Mouse (Mus musculus): ENCODE data around the gene Tprgl. TPM values are rescaled to one million over a fixed set of nuclear protein-coding genes. Genes with fewer than 3 reads are reported as not detected.

Tprgl gene
- total and polyA plus RNA-seq, 2 experiments from 2014 or later = 185 to 224 TPM

- no peak overlapping the region for H3K27ac ChIP-seq (ENCODE audit: low read depth, low read length)
- H3K27me3 ChIP-seq (ENCODE audit: insufficient read depth, low read length) = no peaks in the 10 kb centered on the region
- H3K4me2 ChIP-seq (ENCODE audit: low read depth) = no peak overlapping the region
- H3K4me3 ChIP-seq (ENCODE audit: low read depth, low read length) = no peak overlapping the region
- H3K9ac ChIP-seq = no peak overlapping the region
- no peaks in the 10 kb centered on the region for H3K4me1 ChIP-seq (ENCODE audit: insufficient read depth)
- H3K36me3 ChIP-seq (ENCODE audit: insufficient read depth) = no peaks in the 10 kb centered on the region
- no peak for TF ChIP-seq CTCF (IDR thresholded peaks at IDR 0.05; ENCODE audit: low read depth)
- DNase-seq = no peak
- no peaks in the 10 kb centered on the region for H3K9me3 ChIP-seq (ENCODE audit: low read length)
- 65% methylated on average over 11 of the region's 11 CpGs for WGBS
- ATAC-seq = no peak
These were observed 38.7 kb downstream of the Tprgl start for GRCm38 (mm10) chr4:154121800-154122199.

- H3K4me3 ChIP-seq (ENCODE audit: low read depth, low read length) = no peak overlapping the region
- no peaks in the 10 kb centered on the region for H3K36me3 ChIP-seq (ENCODE audit: insufficient read depth)
- no peaks in the 10 kb centered on the region for H3K4me1 ChIP-seq (ENCODE audit: insufficient read depth)
- no peaks in the 10 kb centered on the region for H3K27me3 ChIP-seq (ENCODE audit: insufficient read depth, low read length)
- TF ChIP-seq CTCF (IDR thresholded peaks at IDR 0.05; ENCODE audit: low read depth) = no peak
- DNase-seq = no peak
- H3K9me3 ChIP-seq (ENCODE audit: low read length) = no peaks in the 10 kb centered on the region
- H3K27ac ChIP-seq (ENCODE audit: low read depth, low read length) = no peak overlapping the region
- ATAC-seq = no peak
- H3K9ac ChIP-seq = no peak overlapping the region
- WGBS = 77% methylated on average over 9 of the region's 9 CpGs
- no peak overlapping the region for H3K4me2 ChIP-seq (ENCODE audit: low read depth)
These were observed 41.3 kb downstream of the Tprgl start for GRCm38 (mm10) chr4:154119208-154119607.

- H3K36me3 ChIP-seq (ENCODE audit: insufficient read depth) = no peaks in the 10 kb centered on the region
- ATAC-seq (no peak), DNase-seq (no peak)
- TF ChIP-seq CTCF (IDR thresholded peaks at IDR 0.05; ENCODE audit: low read depth) = no peak
- 71% methylated on average over 9 of the region's 9 CpGs for WGBS
- H3K27ac ChIP-seq (ENCODE audit: low read depth, low read length) = no peak overlapping the region
- no peaks in the 10 kb centered on the region for H3K4me1 ChIP-seq (ENCODE audit: insufficient read depth)
- H3K27me3 ChIP-seq (ENCODE audit: insufficient read depth, low read length) = no peaks in the 10 kb centered on the region
- no peak overlapping the region for H3K9ac ChIP-seq
- H3K4me3 ChIP-seq (ENCODE audit: low read depth, low read length) = no peak overlapping the region
- no peaks in the 10 kb centered on the region for H3K9me3 ChIP-seq (ENCODE audit: low read length)
- no peak overlapping the region for H3K4me2 ChIP-seq (ENCODE audit: low read depth)
These were observed 41.7 kb downstream of the Tprgl start for GRCm38 (mm10) chr4:154118782-154119181.

GRCm38 (mm10) chr4:154116421-154116820 lies 44.0 kb downstream of the Tprgl start:
- H3K4me1 ChIP-seq (ENCODE audit: insufficient read depth) = no peaks in the 10 kb centered on the region
- no peaks in the 10 kb centered on the region for H3K27me3 ChIP-seq (ENCODE audit: insufficient read depth, low read length)
- DNase-seq = no peak
- H3K4me3 ChIP-seq (ENCODE audit: low read depth, low read length) = no peak overlapping the region
- ATAC-seq = no peak
- H3K36me3 ChIP-seq (ENCODE audit: insufficient read depth) = no peaks in the 10 kb centered on the region
- no peak overlapping the region for H3K27ac ChIP-seq (ENCODE audit: low read depth, low read length)
- H3K4me2 ChIP-seq (ENCODE audit: low read depth) = no peak overlapping the region
- no peak overlapping the region for H3K9ac ChIP-seq
- TF ChIP-seq CTCF (IDR thresholded peaks at IDR 0.05; ENCODE audit: low read depth) = no peak
- 31% methylated on average over 7 of the region's 7 CpGs for WGBS
- H3K9me3 ChIP-seq (ENCODE audit: low read length) = no peaks in the 10 kb centered on the region

GRCm38 (mm10) chr4:154109850-154110243 lies 50.6 kb downstream of the Tprgl start:
- no peaks in the 10 kb centered on the region for H3K27me3 ChIP-seq (ENCODE audit: insufficient read depth, low read length)
- H3K36me3 ChIP-seq (ENCODE audit: insufficient read depth) = no peaks in the 10 kb centered on the region
- peak; percentile 4; the same call in 1 of the 2 replicates for ATAC-seq
- no peak overlapping the region for H3K4me3 ChIP-seq (ENCODE audit: low read depth, low read length)
- DNase-seq = no peak
- no peaks in the 10 kb centered on the region for H3K9me3 ChIP-seq (ENCODE audit: low read length)
- H3K4me1 ChIP-seq (ENCODE audit: insufficient read depth) = peaks cover 8% of the 10 kb centered on the region; the same call in 1 of the 2 replicates
- WGBS = 72% methylated on average over 11 of the region's 11 CpGs
- no peak overlapping the region for H3K9ac ChIP-seq
- no peak for TF ChIP-seq CTCF (IDR thresholded peaks at IDR 0.05; ENCODE audit: low read depth)
- peak overlapping the region; percentile 10; the same call in 1 of the 2 replicates for H3K4me2 ChIP-seq (ENCODE audit: low read depth)
- H3K27ac ChIP-seq (ENCODE audit: low read depth, low read length) = no peak overlapping the region

- no peak overlapping the region for H3K9ac ChIP-seq
- peaks cover 8% of the 10 kb centered on the region; the same call in 1 of the 2 replicates for H3K4me1 ChIP-seq (ENCODE audit: insufficient read depth)
- H3K27me3 ChIP-seq (ENCODE audit: insufficient read depth, low read length) = no peaks in the 10 kb centered on the region
- H3K4me3 ChIP-seq (ENCODE audit: low read depth, low read length) = no peak overlapping the region
- DNase-seq (peak; percentile 71), ATAC-seq (peak; percentile 94)
- no peaks in the 10 kb centered on the region for H3K9me3 ChIP-seq (ENCODE audit: low read length)
- no peak overlapping the region for H3K27ac ChIP-seq (ENCODE audit: low read depth, low read length)
- WGBS = 34% methylated on average over 18 of the region's 18 CpGs
- no peaks in the 10 kb centered on the region for H3K36me3 ChIP-seq (ENCODE audit: insufficient read depth)
- no peak for TF ChIP-seq CTCF (IDR thresholded peaks at IDR 0.05; ENCODE audit: low read depth)
- H3K4me2 ChIP-seq (ENCODE audit: low read depth) = peak overlapping the region; percentile 10; the same call in 1 of the 2 replicates
These were observed 51.1 kb downstream of the Tprgl start for GRCm38 (mm10) chr4:154109216-154109849.

Other genes with a start within 250 kb of the Tprgl start
- 38.6 and 46.4 TPM in 2 replicates for gene A430005L14Rik, start 203.4 kb downstream of the Tprgl start, total RNA-seq (2014; rRNA removed)
- gene A430005L14Rik, start 203.4 kb downstream of the Tprgl start, polyA plus RNA-seq (2015; fragmentation: Nextera tagmentation; extraction: Ambion mirVana) = 47.6 and 50.9 TPM in 2 replicates
- 18.9 and 22.7 TPM in 2 replicates for gene Dffb, start 185.5 kb downstream of the Tprgl start, total RNA-seq (2014; rRNA removed)
- 8.6 and 9.3 TPM in 2 replicates for gene Dffb, start 185.5 kb downstream of the Tprgl start, polyA plus RNA-seq (2015; fragmentation: Nextera tagmentation; extraction: Ambion mirVana)
- 9.2 and 10.5 TPM in 2 replicates for gene Cep104, start 185.5 kb downstream of the Tprgl start, total RNA-seq (2014; rRNA removed)
- 7.7 and 9.9 TPM in 2 replicates for gene Cep104, start 185.5 kb downstream of the Tprgl start, polyA plus RNA-seq (2015; fragmentation: Nextera tagmentation; extraction: Ambion mirVana)
- gene Lrrc47, start 148.9 kb downstream of the Tprgl start, total RNA-seq (2014; rRNA removed) = 21.9 and 27.4 TPM in 2 replicates
- gene Lrrc47, start 148.9 kb downstream of the Tprgl start, polyA plus RNA-seq (2015; fragmentation: Nextera tagmentation; extraction: Ambion mirVana) = 19.4 and 20.5 TPM in 2 replicates
- 8.5 and 10.2 TPM in 2 replicates for gene Smim1, start 134.4 kb downstream of the Tprgl start, total RNA-seq (2014; rRNA removed)
- 7.2 TPM in 2 replicates for gene Smim1, start 134.4 kb downstream of the Tprgl start, polyA plus RNA-seq (2015; fragmentation: Nextera tagmentation; extraction: Ambion mirVana)
- not detected in 2 replicates for gene Ccdc27, start 118.0 kb downstream of the Tprgl start, total RNA-seq (2014; rRNA removed)
- gene Ccdc27, start 118.0 kb downstream of the Tprgl start, polyA plus RNA-seq (2015; fragmentation: Nextera tagmentation; extraction: Ambion mirVana) = not detected in 2 replicates
- 2.2 and 3.9 TPM in 2 replicates for gene Trp73, start 20.5 kb downstream of the Tprgl start, total RNA-seq (2014; rRNA removed)
- gene Trp73, start 20.5 kb downstream of the Tprgl start, polyA plus RNA-seq (2015; fragmentation: Nextera tagmentation; extraction: Ambion mirVana) = 3.5 and 4.1 TPM in 2 replicates
- gene Wrap73, start 18.3 kb downstream of the Tprgl start, total RNA-seq (2014; rRNA removed) = 44.1 and 44.4 TPM in 2 replicates
- gene Wrap73, start 18.3 kb downstream of the Tprgl start, polyA plus RNA-seq (2015; fragmentation: Nextera tagmentation; extraction: Ambion mirVana) = 37.6 and 42.7 TPM in 2 replicates
- gene Megf6, start 10.1 kb upstream of the Tprgl start, total RNA-seq (2014; rRNA removed) = 22.2 and 36.5 TPM in 2 replicates
- gene Megf6, start 10.1 kb upstream of the Tprgl start, polyA plus RNA-seq (2015; fragmentation: Nextera tagmentation; extraction: Ambion mirVana) = 5.6 and 7.7 TPM in 2 replicates
- gene Arhgef16, start 141.0 kb upstream of the Tprgl start, total RNA-seq (2014; rRNA removed) = 1.1 and 2.4 TPM in 2 replicates
- gene Arhgef16, start 141.0 kb upstream of the Tprgl start, polyA plus RNA-seq (2015; fragmentation: Nextera tagmentation; extraction: Ambion mirVana) = 1.4 and 1.5 TPM in 2 replicates
- gene B230104I21Rik, start 175.5 kb upstream of the Tprgl start, total RNA-seq (2014; rRNA removed) = 0.54 and 0.90 TPM in 2 replicates
- gene B230104I21Rik, start 175.5 kb upstream of the Tprgl start, polyA plus RNA-seq (2015; fragmentation: Nextera tagmentation; extraction: Ambion mirVana) = not detected in 2 replicates

All from forebrain, postnatal 0 days (tissue).